Mouse (Mus musculus): ENCODE data around the gene Palm2. TPM values are rescaled to one million over a fixed set of nuclear protein-coding genes. Genes with fewer than 3 reads are reported as not detected.

The Palm2 gene
- total RNA-seq, 1 experiment = 1.8 TPM

GRCm38 (mm10) chr4:57751566-57751965 lies 317.5 kb downstream of the Palm2 start:
- no peaks in the 10 kb centered on the region for H3K36me3 ChIP-seq (ENCODE audit: control insufficient read depth, insufficient read depth, low read length, poor library complexity, severe bottlenecking)
- H3K4me1 ChIP-seq (ENCODE audit: control insufficient read depth in 2 of 2, insufficient read depth in 2 of 2, low read length in 2 of 2, poor library complexity in 1 of 2) = peaks cover 0 to 4% of the 10 kb centered on the region in 2 experiments; a peak in 1 of 4 replicates
- H3K9ac ChIP-seq (ENCODE audit: insufficient read depth, low read depth, low read length, poor library complexity, severe bottlenecking) = no peak overlapping the region
- H3K27ac ChIP-seq (ENCODE audit: insufficient read depth, low read depth, low read length, poor library complexity, severe bottlenecking) = peak overlapping the region; percentile 10; the same call in 1 of the 2 replicates
- H3K9me3 ChIP-seq (ENCODE audit: control insufficient read depth, insufficient read depth, low read depth, low read length) = no peaks in the 10 kb centered on the region
- in situ Hi-C loops (cut with MboI; ENCODE audit: low sequenced_read_pairs in 2 of 2, unreplicated experiment in 2 of 2) = no loop called here
- H3K4me3 ChIP-seq (ENCODE audit: insufficient read depth in 1 of 2, low read depth in 1 of 2, low read length in 2 of 2, poor library complexity in 1 of 2, severe bottlenecking in 1 of 2) = no peak overlapping the region
- TF ChIP-seq ZNF384 (IDR thresholded peaks at IDR 0.05; ENCODE audit: low read depth, low read length) (no peak), HCFC1 (IDR thresholded peaks at IDR 0.05; ENCODE audit: borderline replicate concordance, insufficient read depth, low read length) (no peak), MAFK (IDR thresholded peaks at IDR 0.05; ENCODE audit: insufficient read depth, low read depth, low read length) (no peak), CHD2 (IDR thresholded peaks at IDR 0.05; ENCODE audit: low read depth, low read length) (no peak), ZC3H11A (IDR thresholded peaks at IDR 0.05; ENCODE audit: borderline replicate concordance, low read depth, low read length) (no peak)
- no peak for DNase-seq (ENCODE audit: low read depth, low spot score)

DNA sequence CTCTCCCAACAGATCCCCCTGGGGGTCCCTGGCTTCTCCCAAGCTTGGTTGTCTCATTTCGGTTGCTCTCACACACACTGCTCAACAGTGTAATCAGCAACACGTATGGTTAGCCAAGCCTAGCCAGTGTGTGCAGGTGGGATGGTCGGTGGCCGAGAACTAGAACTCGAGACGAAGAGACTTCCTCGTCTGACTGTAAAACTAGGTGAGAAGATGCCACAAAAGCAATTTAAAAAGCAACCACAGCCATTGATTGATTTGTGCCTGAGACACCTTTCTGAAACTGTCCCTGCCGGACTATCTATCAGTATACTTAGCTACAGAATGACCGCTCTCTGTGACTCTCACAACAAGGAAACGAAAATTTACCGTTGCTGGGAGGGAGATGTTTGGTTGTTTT lies 321.0 kb downstream of the Palm2 start:
- H3K36me3 ChIP-seq (ENCODE audit: control insufficient read depth, insufficient read depth, low read length, poor library complexity, severe bottlenecking) = no peaks in the 10 kb centered on the region
- DNase-seq (ENCODE audit: low read depth, low spot score) = no peak
- H3K9ac ChIP-seq (ENCODE audit: insufficient read depth, low read depth, low read length, poor library complexity, severe bottlenecking) = no peak overlapping the region
- peaks cover 0 to 4% of the 10 kb centered on the region in 2 experiments; a peak in 1 of 4 replicates for H3K4me1 ChIP-seq (ENCODE audit: control insufficient read depth in 2 of 2, insufficient read depth in 2 of 2, low read length in 2 of 2, poor library complexity in 1 of 2)
- H3K4me3 ChIP-seq (ENCODE audit: insufficient read depth in 1 of 2, low read depth in 1 of 2, low read length in 2 of 2, poor library complexity in 1 of 2, severe bottlenecking in 1 of 2) = no peak overlapping the region
- H3K27ac ChIP-seq (ENCODE audit: insufficient read depth, low read depth, low read length, poor library complexity, severe bottlenecking) = 0 out of 2 replicates have a peak overlapping the region, but pooled peaks have one; percentile 26
- in situ Hi-C loops (cut with MboI; ENCODE audit: low sequenced_read_pairs in 2 of 2, unreplicated experiment in 2 of 2) = no loop called here
- TF ChIP-seq CHD2 (IDR thresholded peaks at IDR 0.05; ENCODE audit: low read depth, low read length) = no peak
- TF ChIP-seq ZC3H11A (IDR thresholded peaks at IDR 0.05; ENCODE audit: borderline replicate concordance, low read depth, low read length) = no peak
- no peak for TF ChIP-seq MAFK (IDR thresholded peaks at IDR 0.05; ENCODE audit: insufficient read depth, low read depth, low read length)
- no peak for TF ChIP-seq HCFC1 (IDR thresholded peaks at IDR 0.05; ENCODE audit: borderline replicate concordance, insufficient read depth, low read length)
- no peak for TF ChIP-seq ZNF384 (IDR thresholded peaks at IDR 0.05; ENCODE audit: low read depth, low read length)
- no peaks in the 10 kb centered on the region for H3K9me3 ChIP-seq (ENCODE audit: control insufficient read depth, insufficient read depth, low read depth, low read length)

GRCm38 (mm10) chr4:57757997-57758396 lies 323.9 kb downstream of the Palm2 start:
- DNase-seq (ENCODE audit: low read depth, low spot score) = no peak

More at GRCm38 (mm10) chr4:57757997-57758396, 323.9 kb downstream of the Palm2 start:
- Histone ChIP-seq H3K9ac (ENCODE audit: insufficient read depth, low read depth, low read length, poor library complexity, severe bottlenecking) (no peak overlapping the region), H3K36me3 (ENCODE audit: control insufficient read depth, insufficient read depth, low read length, poor library complexity, severe bottlenecking) (no peaks in the 10 kb centered on the region), H3K4me1 (ENCODE audit: control insufficient read depth in 2 of 2, insufficient read depth in 2 of 2, low read length in 2 of 2, poor library complexity in 1 of 2) (no peaks in the 10 kb centered on the region), H3K9me3 (ENCODE audit: control insufficient read depth, insufficient read depth, low read depth, low read length) (no peaks in the 10 kb centered on the region), H3K27ac (ENCODE audit: insufficient read depth, low read depth, low read length, poor library complexity, severe bottlenecking) (no peak overlapping the region), H3K4me3 (ENCODE audit: insufficient read depth in 1 of 2, low read depth in 1 of 2, low read length in 2 of 2, poor library complexity in 1 of 2, severe bottlenecking in 1 of 2) (peak overlapping the region in 1 of 2 experiments; percentile 31; a peak in 2 of 4 replicates)
- TF ChIP-seq ZC3H11A (IDR thresholded peaks at IDR 0.05; ENCODE audit: borderline replicate concordance, low read depth, low read length) = no peak
- TF ChIP-seq MAFK (IDR thresholded peaks at IDR 0.05; ENCODE audit: insufficient read depth, low read depth, low read length) = no peak
- no peak for TF ChIP-seq CHD2 (IDR thresholded peaks at IDR 0.05; ENCODE audit: low read depth, low read length)
- TF ChIP-seq HCFC1 (IDR thresholded peaks at IDR 0.05; ENCODE audit: borderline replicate concordance, insufficient read depth, low read length) = no peak
- no peak for TF ChIP-seq ZNF384 (IDR thresholded peaks at IDR 0.05; ENCODE audit: low read depth, low read length)
- in situ Hi-C loops (cut with MboI; ENCODE audit: low sequenced_read_pairs in 2 of 2, unreplicated experiment in 2 of 2) = no loop called here

Other genes with a start within 250 kb of the Palm2 start
- gene Ptpn3, start 132.4 kb upstream of the Palm2 start, total RNA-seq (2012; rRNA removed) = 13.6 and 24.5 TPM in 2 replicates
- 5.8 and 7.1 TPM in 2 replicates for gene Pakap, start 133.9 kb downstream of the Palm2 start, total RNA-seq (2012; rRNA removed)